Mouse (Mus musculus): ENCODE results near the gene Hist1h3c. TPM values are rescaled to one million over a fixed set of nuclear protein-coding genes. Genes with fewer than 3 reads are reported as not detected.
A peak's percentile ranks its signal among the peaks of the same experiment; 100 is the strongest.
"Not testable (repeated sequence)": the region's sequence is repeated elsewhere in the genome, so short reads cannot be mapped to it uniquely, and the experiment has no call there.

Gene Hist1h3c
- polyA plus RNA-seq, 1 experiment from 2014 or later: 0.27 TPM

DNA sequence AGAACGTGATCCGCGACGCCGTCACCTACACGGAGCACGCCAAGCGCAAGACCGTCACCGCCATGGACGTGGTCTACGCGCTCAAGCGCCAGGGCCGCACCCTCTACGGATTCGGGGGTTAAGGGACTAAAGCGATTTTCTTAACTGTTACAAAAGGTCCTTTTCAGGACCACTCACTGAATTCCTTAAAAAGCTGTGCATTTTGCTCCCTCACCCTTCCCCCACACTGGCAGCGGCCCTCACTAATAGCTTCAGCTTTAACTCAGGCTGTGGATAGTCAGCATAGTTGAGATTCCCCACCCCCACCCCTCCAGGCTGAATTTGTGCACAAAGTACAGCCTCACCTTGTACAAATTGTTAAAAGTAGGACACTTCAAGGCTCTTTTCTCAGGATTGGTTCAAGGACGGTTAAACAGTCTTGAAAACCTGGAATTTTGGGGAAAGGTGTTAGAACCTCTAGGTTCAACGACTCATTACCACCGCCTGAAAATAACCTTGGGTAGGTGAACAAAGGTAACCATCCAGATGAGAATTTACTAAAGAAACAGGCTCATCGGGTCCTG lies 11.9 kb upstream of the Hist1h3c start:
- ATAC-seq: peak; percentile 29

DNA sequence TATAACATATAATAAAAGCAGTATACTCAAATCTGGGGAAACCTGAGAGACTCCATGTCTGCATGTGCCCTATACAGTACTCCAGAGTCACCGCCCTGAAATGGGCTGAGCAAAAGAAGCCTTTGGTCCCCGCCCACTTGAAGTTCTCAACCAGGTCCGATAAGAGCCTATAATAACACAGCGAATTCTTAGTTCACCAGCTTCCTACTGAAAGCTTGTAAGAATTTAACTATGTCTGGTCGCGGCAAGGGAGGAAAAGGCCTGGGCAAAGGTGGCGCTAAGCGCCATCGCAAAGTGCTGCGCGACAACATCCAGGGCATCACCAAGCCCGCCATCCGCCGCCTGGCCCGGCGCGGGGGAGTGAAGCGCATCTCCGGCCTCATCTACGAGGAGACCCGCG lies 11.4 kb upstream of the Hist1h3c start, which contains the start of gene Hist1h4b:
Gene Hist1h4b, plus strand, starts transcription at position 224 of the 400 bp plus-strand sequence.
- ATAC-seq (peak; percentile 71), DNase-seq (ENCODE audit: low spot score) (peak; percentile 97)
- peaks cover 4% of the 10 kb centered on the region; the same call in 1 of the 2 replicates for H3K4me1 ChIP-seq (ENCODE audit: insufficient read depth, low read depth, low read length)
- H3K9ac ChIP-seq (replicated peaks; ENCODE audit: low read depth): peak within 1 kb of the TSS; percentile 12; the same call in 1 of the 2 replicates
- peak within 1 kb of the TSS; percentile 56 for H3K4me2 ChIP-seq (replicated peaks; ENCODE audit: low read depth, low read length)
- H3K9me3 ChIP-seq (ENCODE audit: low read length): no peaks in the 10 kb centered on the region
- TF ChIP-seq EP300 (IDR thresholded peaks at IDR 0.05): peak; percentile 80
- no peak for TF ChIP-seq CTCF (IDR thresholded peaks at IDR 0.05)
- H3K36me3 ChIP-seq (ENCODE audit: insufficient read depth, low read length): no peaks in the 10 kb centered on the region
- H3K27ac ChIP-seq (ENCODE audit: low read length): peak within 1 kb of the TSS; percentile 85
- WGBS: under 1% methylated on average over 13 of the region's 22 CpGs
- H3K27me3 ChIP-seq (replicated peaks; ENCODE audit: insufficient read depth, low read length): no peaks in the 10 kb centered on the region
- peak within 1 kb of the TSS; percentile 31 for H3K4me3 ChIP-seq (ENCODE audit: low read depth, low read length)

More for the DNA sequence above, 11.9 kb upstream of the Hist1h3c start:
- Histone ChIP-seq H3K36me3 (ENCODE audit: insufficient read depth, low read length) (no peaks in the 10 kb centered on the region), H3K27me3 (replicated peaks; ENCODE audit: insufficient read depth, low read length) (no peaks in the 10 kb centered on the region), H3K4me2 (replicated peaks; ENCODE audit: low read depth, low read length) (peak overlapping the region; percentile 56), H3K4me1 (ENCODE audit: insufficient read depth, low read depth, low read length) (peaks cover 4% of the 10 kb centered on the region; the same call in 1 of the 2 replicates), H3K27ac (ENCODE audit: low read length) (peak overlapping the region; percentile 85), H3K4me3 (ENCODE audit: low read depth, low read length) (peak overlapping the region; percentile 31), H3K9ac (replicated peaks; ENCODE audit: low read depth) (peak overlapping the region; percentile 12; the same call in 1 of the 2 replicates), H3K9me3 (ENCODE audit: low read length) (no peaks in the 10 kb centered on the region)
- peak; percentile 76 for DNase-seq (ENCODE audit: low spot score)
- no peak for TF ChIP-seq CTCF (IDR thresholded peaks at IDR 0.05)
- TF ChIP-seq EP300 (IDR thresholded peaks at IDR 0.05): peak; percentile 62
- WGBS: under 1% methylated on average over 15 of the region's 23 CpGs

- no peaks in the 10 kb centered on the region for H3K27me3 ChIP-seq (replicated peaks; ENCODE audit: insufficient read depth, low read length)
- no peak overlapping the region for H3K4me3 ChIP-seq (ENCODE audit: low read depth, low read length)
- no peak overlapping the region for H3K4me2 ChIP-seq (replicated peaks; ENCODE audit: low read depth, low read length)
- no peak overlapping the region for H3K27ac ChIP-seq (ENCODE audit: low read length)
- TF ChIP-seq EP300 (IDR thresholded peaks at IDR 0.05) (no peak), CTCF (IDR thresholded peaks at IDR 0.05) (no peak)
- no peak for DNase-seq (ENCODE audit: low spot score)
- no peak overlapping the region for H3K9ac ChIP-seq (replicated peaks; ENCODE audit: low read depth)
- ATAC-seq: no peak
- H3K36me3 ChIP-seq (ENCODE audit: insufficient read depth, low read length): no peaks in the 10 kb centered on the region
- H3K4me1 ChIP-seq (ENCODE audit: insufficient read depth, low read depth, low read length): no peaks in the 10 kb centered on the region; the same call in 1 of the 2 replicates
- no peaks in the 10 kb centered on the region for H3K9me3 ChIP-seq (ENCODE audit: low read length)
Measured at GRCm38 (mm10) chr13:23755000-23755399, 9.6 kb upstream of the Hist1h3c start.

DNA sequence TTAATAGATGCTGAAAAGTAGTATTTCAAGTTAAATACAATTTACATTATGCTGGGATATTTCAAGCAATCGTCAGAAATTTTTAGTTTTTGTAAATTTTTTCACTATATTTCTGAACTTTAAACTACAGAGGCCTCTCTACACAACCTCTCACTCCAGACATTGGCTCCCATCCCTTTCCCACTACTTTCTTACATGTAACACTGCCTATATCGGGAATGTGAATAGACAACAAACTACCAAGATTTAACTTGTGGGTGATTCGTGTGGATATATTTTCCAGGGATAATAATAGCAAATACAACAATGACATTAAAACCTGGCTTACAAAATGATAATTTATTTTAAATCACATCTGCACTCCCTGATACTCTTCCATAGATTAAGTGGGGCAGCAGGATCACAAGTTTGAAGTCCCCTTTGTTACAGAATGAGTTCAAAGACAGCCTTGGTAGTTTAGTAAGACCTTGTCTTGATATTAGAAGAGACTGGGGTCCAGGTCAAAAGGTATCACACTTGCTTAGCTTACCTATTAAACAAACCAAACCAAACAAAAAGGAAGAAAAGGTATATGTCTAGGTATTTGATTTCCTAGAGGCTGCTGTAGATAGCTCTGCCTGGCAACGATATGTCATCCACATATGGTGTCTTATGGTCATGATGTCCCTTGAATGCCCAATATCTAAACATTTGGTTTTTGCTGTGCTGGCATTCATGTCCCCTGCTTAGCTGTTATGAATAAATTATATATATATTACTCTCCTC lies 8.1 kb upstream of the Hist1h3c start:
- Histone ChIP-seq H3K9me3 (ENCODE audit: low read length) (no peaks in the 10 kb centered on the region), H3K27ac (ENCODE audit: low read length) (no peak overlapping the region), H3K4me3 (ENCODE audit: low read depth, low read length) (no peak overlapping the region), H3K4me2 (replicated peaks; ENCODE audit: low read depth, low read length) (no peak overlapping the region), H3K9ac (replicated peaks; ENCODE audit: low read depth) (no peak overlapping the region), H3K4me1 (ENCODE audit: insufficient read depth, low read depth, low read length) (no peaks in the 10 kb centered on the region; the same call in 1 of the 2 replicates), H3K27me3 (replicated peaks; ENCODE audit: insufficient read depth, low read length) (no peaks in the 10 kb centered on the region), H3K36me3 (ENCODE audit: insufficient read depth, low read length) (no peaks in the 10 kb centered on the region)
- TF ChIP-seq EP300 (IDR thresholded peaks at IDR 0.05): no peak
- TF ChIP-seq CTCF (IDR thresholded peaks at IDR 0.05): no peak
- WGBS: 38% methylated on average over 4 of the region's 4 CpGs
- DNase-seq (ENCODE audit: low spot score): no peak
- ATAC-seq: no peak

DNA sequence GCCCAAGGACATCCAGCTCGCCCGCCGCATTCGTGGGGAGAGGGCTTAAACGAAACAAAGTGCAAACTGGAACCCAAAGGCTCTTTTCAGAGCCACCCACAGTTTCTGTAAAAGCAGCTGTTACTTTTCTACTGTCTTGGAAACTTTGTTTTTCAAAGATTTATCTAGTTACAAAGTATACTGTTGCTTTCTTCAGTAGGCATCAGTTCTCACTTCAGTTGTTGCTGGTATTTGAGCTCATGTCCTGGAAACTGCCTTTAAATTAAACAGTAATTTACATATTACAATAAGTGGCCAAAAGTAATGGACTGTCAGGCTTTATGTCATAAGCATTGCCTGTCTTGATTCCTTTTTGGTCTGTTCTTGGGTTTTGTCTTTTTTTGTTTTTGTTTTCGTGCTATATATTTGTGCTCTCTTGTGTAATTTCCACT lies 7.4 kb upstream of the Hist1h3c start:
- Histone ChIP-seq H3K27ac (ENCODE audit: low read length) (no peak overlapping the region), H3K4me2 (replicated peaks; ENCODE audit: low read depth, low read length) (peak overlapping the region; percentile 19; the same call in 1 of the 2 replicates), H3K27me3 (replicated peaks; ENCODE audit: insufficient read depth, low read length) (no peaks in the 10 kb centered on the region), H3K4me3 (ENCODE audit: low read depth, low read length) (no peak overlapping the region), H3K36me3 (ENCODE audit: insufficient read depth, low read length) (no peaks in the 10 kb centered on the region), H3K9ac (replicated peaks; ENCODE audit: low read depth) (no peak overlapping the region), H3K4me1 (ENCODE audit: insufficient read depth, low read depth, low read length) (no peaks in the 10 kb centered on the region; the same call in 1 of the 2 replicates), H3K9me3 (ENCODE audit: low read length) (no peaks in the 10 kb centered on the region)
- no peak for TF ChIP-seq EP300 (IDR thresholded peaks at IDR 0.05)
- TF ChIP-seq CTCF (IDR thresholded peaks at IDR 0.05): no peak
- DNase-seq (ENCODE audit: low spot score): no peak
- WGBS: 2% methylated on average over 6 of the region's 6 CpGs
- no peak for ATAC-seq

DNA sequence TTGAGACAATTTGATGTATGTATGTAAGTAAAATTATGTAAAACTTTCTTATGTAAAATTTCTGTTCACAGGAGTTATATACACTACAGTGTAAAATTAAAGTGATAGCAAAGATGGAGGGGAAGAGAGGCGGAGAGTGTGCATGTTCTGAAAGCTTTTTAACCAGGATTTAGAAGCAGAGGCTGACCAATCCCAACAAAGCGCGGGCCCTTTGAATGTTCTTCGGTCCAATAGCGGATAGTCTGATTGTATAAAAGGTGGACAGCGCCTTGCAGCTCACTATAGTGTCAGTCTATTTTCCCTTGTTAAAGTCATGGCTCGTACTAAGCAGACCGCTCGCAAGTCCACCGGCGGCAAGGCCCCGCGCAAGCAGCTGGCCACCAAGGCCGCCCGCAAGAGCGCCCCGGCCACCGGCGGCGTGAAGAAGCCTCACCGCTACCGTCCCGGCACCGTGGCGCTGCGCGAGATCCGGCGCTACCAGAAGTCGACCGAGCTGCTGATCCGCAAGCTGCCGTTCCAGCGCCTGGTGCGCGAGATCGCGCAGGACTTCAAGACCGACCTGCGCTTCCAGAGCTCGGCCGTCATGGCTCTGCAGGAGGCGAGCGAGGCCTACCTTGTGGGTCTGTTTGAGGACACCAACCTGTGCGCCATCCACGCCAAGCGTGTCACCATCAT lies 6.8 kb upstream of the Hist1h3c start, which contains the start of gene Hist1h3b:
Gene Hist1h3b, plus strand, starts transcription at position 201 of the 675 bp plus-strand sequence.
- peak; percentile 62 for ATAC-seq
- 1% methylated on average over 14 of the region's 47 CpGs for WGBS
- not testable (repeated sequence) for H3K4me1 ChIP-seq (ENCODE audit: insufficient read depth, low read depth, low read length); H3K9ac ChIP-seq (replicated peaks; ENCODE audit: low read depth); H3K9me3 ChIP-seq (ENCODE audit: low read length); H3K27me3 ChIP-seq (replicated peaks; ENCODE audit: insufficient read depth, low read length); H3K36me3 ChIP-seq (ENCODE audit: insufficient read depth, low read length)
- DNase-seq (ENCODE audit: low spot score): peak; percentile 91
- H3K4me2 ChIP-seq (replicated peaks; ENCODE audit: low read depth, low read length): peak within 1 kb of the TSS; percentile 62
- peak within 1 kb of the TSS; percentile 31 for H3K4me3 ChIP-seq (ENCODE audit: low read depth, low read length)
- peak within 1 kb of the TSS; percentile 89 for H3K27ac ChIP-seq (ENCODE audit: low read length)

Data from lung, postnatal 0 days (tissue).